Mouse (Mus musculus) neural tube, embryonic 11.5 days (tissue): Measurements from ENCODE around the gene Ppp1r1a. TPM values are rescaled to one million over a fixed set of nuclear protein-coding genes. Genes with fewer than 3 reads are reported as not detected.

Experiments used
- ATAC-seq: fragments of 200-750 bp; cut with Nextera tagmentation; 2 replicates; pipeline ENCODE4 v1.8.0; 2017; ENCODE audit warnings: moderate number of reproducible peaks, mild to moderate bottlenecking, moderate TSS enrichment, moderate library complexity; ENCODE audit not compliant: insufficient read depth, low FRiP score, low TSS enrichment
- DNase-seq: peaks from one replicate; pipeline ENCODE4 v3.0.0-alpha.2; 2015; ENCODE audit warnings: low spot score
- H3K27ac ChIP-seq: fragments of 300-500 bp; sonication (generic); 2 replicates; pipeline ENCODE4 v1.5.1; 2014; ENCODE audit warnings: low read depth, mild to moderate bottlenecking, low read length
- H3K27me3 ChIP-seq: fragments of 300-500 bp; sonication (generic); 2 replicates; pipeline ENCODE4 v1.6.1; 2014; ENCODE audit warnings: mild to moderate bottlenecking, low read length, mixed read lengths; ENCODE audit not compliant: control insufficient read depth, insufficient read depth
- H3K36me3 ChIP-seq: fragments of 300-500 bp; sonication (generic); 2 replicates; pipeline ENCODE4 v1.6.1; 2014; ENCODE audit warnings: mild to moderate bottlenecking, low read length, moderate library complexity, mixed read lengths; ENCODE audit not compliant: control insufficient read depth, insufficient read depth
- H3K4me1 ChIP-seq: fragments of 300-500 bp; sonication (generic); 2 replicates; pipeline ENCODE4 v1.6.1; 2014; ENCODE audit warnings: low read length, mixed read lengths; ENCODE audit not compliant: control insufficient read depth, insufficient read depth
- H3K4me2 ChIP-seq: fragments of 300-500 bp; sonication (generic); 2 replicates; pipeline ENCODE4 v1.6.1; 2014; ENCODE audit warnings: low read depth, mild to moderate bottlenecking, moderate library complexity
- H3K4me3 ChIP-seq: fragments of 300-500 bp; sonication (generic); 2 replicates; pipeline ENCODE4 v1.5.1; 2014; ENCODE audit warnings: low read depth, low read length
- H3K9ac ChIP-seq: fragments of 300-500 bp; sonication (generic); 2 replicates; pipeline ENCODE4 v1.6.1; 2014; ENCODE audit warnings: mild to moderate bottlenecking, low read length
- H3K9me3 ChIP-seq: fragments of 300-500 bp; sonication (generic); 2 replicates; pipeline ENCODE4 v1.6.1; 2016; ENCODE audit warnings: low read length; ENCODE audit not compliant: control insufficient read depth
- WGBS: fragments of 180-500 bp; shearing (Covaris S2); extraction: QIAGEN DNeasy Blood & Tissue Kit; methylation state at CpG from one replicate; pipeline ENCODE4 v1.1.7; 2014; 5-methylcytosine and 5-hydroxymethylcytosine counted together
- polyA plus RNA-seq: library from polyadenylated mRNA; unstranded; fragments of >200 nt; fragmentation: Nextera tagmentation; extraction: Ambion mirVana; gene quantifications from 2 replicates; pipeline ENCODE4 v1.2.1, GENCODE M21; 2014

Ppp1r1a gene
- polyA plus RNA-seq, 1 experiment from 2014 or later = 34.7 TPM

DNA sequence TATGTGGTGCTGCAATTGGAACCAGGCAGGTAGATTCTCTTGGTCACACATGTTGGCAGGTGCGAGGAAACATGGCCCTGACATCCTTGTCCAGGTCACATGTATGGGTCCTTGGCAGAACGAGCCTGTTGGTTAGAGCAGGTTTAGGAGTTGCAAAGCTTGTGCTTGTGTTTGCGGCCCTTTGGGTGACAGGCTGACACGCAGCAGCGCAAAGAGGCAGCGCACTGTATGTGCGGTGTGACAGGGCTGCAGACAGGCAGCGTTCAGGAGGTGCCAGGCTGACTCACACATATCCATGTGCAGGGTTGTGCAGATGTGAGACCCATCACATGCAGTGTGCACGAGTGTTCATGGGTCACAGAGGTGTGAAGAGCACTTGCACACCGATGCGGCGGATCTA lies 34.1 kb downstream of the Ppp1r1a start:
- H3K4me1 ChIP-seq = 0 out of 2 replicates have a peak, but pooled peaks cover 4% of the 10 kb centered on the region
- H3K36me3 ChIP-seq = no peaks in the 10 kb centered on the region
- DNase-seq (no peak), ATAC-seq (peak; percentile 21; the same call in 1 of the 2 replicates)
- H3K4me2 ChIP-seq = peak overlapping the region; percentile 93
- 0 out of 2 replicates have a peak, but pooled peaks cover 2% of the 10 kb centered on the region for H3K27me3 ChIP-seq
- H3K9ac ChIP-seq = peak overlapping the region; percentile 72
- 46% methylated on average over 12 of the region's 12 CpGs for WGBS
- no peaks in the 10 kb centered on the region for H3K9me3 ChIP-seq
- H3K27ac ChIP-seq = no peak overlapping the region
- H3K4me3 ChIP-seq = peak overlapping the region; percentile 58

DNA sequence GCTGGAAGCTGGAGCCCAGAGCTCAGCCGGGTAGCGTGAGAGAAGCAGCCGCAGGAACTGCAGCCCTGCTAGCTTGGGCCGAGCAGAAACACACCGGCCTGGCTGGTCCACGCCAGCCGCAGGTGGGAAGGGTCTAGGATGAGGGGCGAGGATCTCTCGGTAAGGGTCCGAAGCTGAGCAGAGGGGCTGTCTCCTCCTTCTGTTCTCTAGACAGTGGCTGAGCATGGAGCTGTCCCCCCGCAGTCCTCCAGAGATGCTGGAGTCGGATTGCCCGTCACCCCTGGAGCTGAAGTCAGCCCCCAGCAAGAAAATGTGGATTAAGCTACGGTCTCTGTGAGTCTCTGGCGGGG lies 34.6 kb downstream of the Ppp1r1a start:
- Histone ChIP-seq H3K4me3 (peak overlapping the region; percentile 58), H3K27me3 (0 out of 2 replicates have a peak, but pooled peaks cover 2% of the 10 kb centered on the region), H3K4me1 (0 out of 2 replicates have a peak, but pooled peaks cover 4% of the 10 kb centered on the region), H3K27ac (no peak overlapping the region), H3K4me2 (peak overlapping the region; percentile 93), H3K9me3 (no peaks in the 10 kb centered on the region), H3K9ac (peak overlapping the region; percentile 72), H3K36me3 (no peaks in the 10 kb centered on the region)
- under 1% methylated on average over 15 of the region's 15 CpGs for WGBS
- DNase-seq (no peak), ATAC-seq (peak; percentile 75)

DNA sequence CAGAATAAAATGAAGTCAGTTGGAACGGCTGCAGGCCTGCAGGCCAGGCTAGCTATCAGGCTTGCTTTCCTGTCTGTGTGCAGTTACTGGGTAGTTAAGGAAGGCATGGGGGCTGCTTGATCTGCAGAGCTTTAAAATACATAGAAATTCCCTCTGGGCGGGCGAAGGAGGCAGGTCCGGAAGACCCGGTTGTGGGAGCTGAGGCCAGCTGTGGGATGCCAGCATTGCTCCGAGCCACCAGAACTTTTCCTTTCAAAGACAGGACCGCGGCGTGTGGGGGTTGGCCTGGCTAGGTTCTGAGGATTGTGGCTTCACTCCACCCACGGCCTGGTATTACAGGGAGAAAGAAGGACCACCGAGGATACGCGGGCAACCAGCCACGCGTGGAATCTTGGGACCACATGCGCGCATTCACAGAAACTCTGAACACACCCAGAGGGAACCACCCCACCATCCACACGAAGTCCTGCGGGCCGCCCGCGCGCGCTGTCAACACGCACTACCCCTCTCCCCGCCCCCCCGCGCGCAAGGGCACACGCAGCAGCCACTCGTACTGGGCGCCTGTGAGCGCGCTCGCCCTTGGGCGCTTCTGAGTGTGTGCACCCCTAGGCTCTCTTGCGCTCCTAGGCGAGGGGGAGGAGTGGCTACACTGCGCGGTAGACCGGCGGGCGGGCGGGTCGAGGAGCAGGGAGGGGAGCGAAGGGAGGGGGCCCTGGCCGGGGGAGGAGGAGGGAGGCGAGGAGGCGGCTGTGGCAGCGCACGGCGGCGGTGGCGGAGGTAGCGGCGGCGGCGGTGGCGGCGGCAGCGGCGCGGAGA lies 35.2 kb downstream of the Ppp1r1a start, which contains the start of gene Pde1b:
Gene Pde1b, plus strand, starts transcription at position 600 of the 816 bp plus-strand sequence.
- Histone ChIP-seq H3K4me1 (0 out of 2 replicates have a peak, but pooled peaks cover 4% of the 10 kb centered on the region), H3K4me3 (peak within 1 kb of the TSS; percentile 58), H3K4me2 (peak within 1 kb of the TSS; percentile 93), H3K27ac (no peak within 1 kb of the TSS), H3K27me3 (0 out of 2 replicates have a peak, but pooled peaks cover 2% of the 10 kb centered on the region), H3K9me3 (no peaks in the 10 kb centered on the region), H3K36me3 (no peaks in the 10 kb centered on the region), H3K9ac (peak within 1 kb of the TSS; percentile 72)
- WGBS = under 1% methylated on average over 47 of the region's 63 CpGs
- DNase-seq (peak; percentile 77), ATAC-seq (peak; percentile 86)

DNA sequence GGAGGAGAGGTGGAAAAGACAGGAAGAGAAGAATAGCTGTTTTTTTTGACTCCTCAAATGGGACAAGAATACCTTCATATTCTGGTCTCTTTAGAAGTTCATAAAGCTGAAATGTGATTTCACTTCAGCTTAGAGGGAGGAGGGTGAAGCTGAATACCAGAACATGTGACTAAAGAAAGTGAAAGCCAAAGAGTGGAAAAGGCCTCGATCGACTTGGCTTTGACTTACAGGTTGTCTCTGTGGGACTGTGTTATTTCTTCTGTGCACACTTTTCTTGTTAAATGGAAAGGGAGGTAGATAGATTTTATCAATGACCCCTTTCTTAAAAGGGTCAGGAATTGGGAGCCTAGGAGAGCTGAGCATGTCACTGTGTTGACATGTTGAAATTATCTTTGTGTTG lies 36.6 kb downstream of the Ppp1r1a start:
- no peaks in the 10 kb centered on the region for H3K36me3 ChIP-seq
- H3K4me1 ChIP-seq = 0 out of 2 replicates have a peak, but pooled peaks cover 4% of the 10 kb centered on the region
- H3K27me3 ChIP-seq = 0 out of 2 replicates have a peak, but pooled peaks cover 2% of the 10 kb centered on the region
- H3K4me2 ChIP-seq = no peak overlapping the region
- H3K27ac ChIP-seq = no peak overlapping the region
- ATAC-seq (no peak), DNase-seq (no peak)
- WGBS = 89% methylated on average over 2 of the region's 2 CpGs
- no peak overlapping the region for H3K9ac ChIP-seq
- H3K4me3 ChIP-seq = no peak overlapping the region
- no peaks in the 10 kb centered on the region for H3K9me3 ChIP-seq

DNA sequence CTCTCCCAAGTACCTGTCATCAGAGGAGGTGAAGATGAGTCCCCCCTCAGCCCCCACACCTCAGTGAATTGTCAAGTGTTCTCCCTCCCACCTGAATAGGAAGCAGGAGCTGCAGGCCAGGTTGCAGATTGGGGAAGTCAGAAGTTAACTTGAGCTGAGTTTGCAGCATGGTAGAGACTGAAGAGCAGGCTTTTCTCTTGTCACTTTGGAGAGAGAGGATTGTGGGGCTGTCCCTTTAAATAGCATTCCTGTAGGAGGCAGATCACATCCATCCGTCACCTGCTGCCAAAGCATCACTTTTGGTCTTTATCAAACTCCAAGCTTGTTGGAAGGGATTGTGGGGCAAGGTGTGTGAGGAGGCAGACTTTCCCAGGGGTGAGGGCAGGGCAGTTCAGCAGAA lies 37.1 kb downstream of the Ppp1r1a start:
- WGBS = 48% methylated on average over 1 of the region's 1 CpGs
- H3K4me2 ChIP-seq = no peak overlapping the region
- no peak overlapping the region for H3K4me3 ChIP-seq
- H3K27ac ChIP-seq = no peak overlapping the region
- no peak for ATAC-seq
- H3K36me3 ChIP-seq = no peaks in the 10 kb centered on the region
- no peaks in the 10 kb centered on the region for H3K9me3 ChIP-seq
- 0 out of 2 replicates have a peak, but pooled peaks cover 2% of the 10 kb centered on the region for H3K27me3 ChIP-seq
- H3K4me1 ChIP-seq = 0 out of 2 replicates have a peak, but pooled peaks cover 4% of the 10 kb centered on the region
- no peak for DNase-seq
- no peak overlapping the region for H3K9ac ChIP-seq

DNA sequence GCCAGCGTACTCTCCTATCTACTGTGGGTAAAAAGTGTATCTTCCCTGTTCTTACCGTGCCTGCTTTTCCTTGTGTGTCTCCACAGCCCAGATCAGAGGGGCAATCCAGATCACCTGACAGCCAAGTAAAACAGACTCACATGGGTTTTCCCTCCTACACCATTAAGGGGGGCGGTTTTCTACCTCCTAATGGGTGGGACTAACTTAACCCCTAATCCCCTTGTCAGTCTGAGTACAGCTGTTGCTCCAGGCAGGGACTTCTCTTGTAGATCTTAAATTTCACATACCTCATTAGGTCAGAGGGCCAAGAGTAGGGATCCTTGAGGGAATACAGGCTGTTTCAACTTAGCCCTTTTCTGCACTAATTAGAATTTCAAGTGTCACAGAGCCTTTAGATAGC lies 39.6 kb downstream of the Ppp1r1a start:
- Histone ChIP-seq H3K9ac (no peak overlapping the region), H3K27me3 (no peaks in the 10 kb centered on the region), H3K27ac (no peak overlapping the region), H3K4me3 (no peak overlapping the region), H3K9me3 (no peaks in the 10 kb centered on the region), H3K36me3 (no peaks in the 10 kb centered on the region), H3K4me2 (no peak overlapping the region), H3K4me1 (no peaks in the 10 kb centered on the region)
- WGBS = 32% methylated on average over 3 of the region's 3 CpGs
- no peak for DNase-seq
- no peak for ATAC-seq

DNA sequence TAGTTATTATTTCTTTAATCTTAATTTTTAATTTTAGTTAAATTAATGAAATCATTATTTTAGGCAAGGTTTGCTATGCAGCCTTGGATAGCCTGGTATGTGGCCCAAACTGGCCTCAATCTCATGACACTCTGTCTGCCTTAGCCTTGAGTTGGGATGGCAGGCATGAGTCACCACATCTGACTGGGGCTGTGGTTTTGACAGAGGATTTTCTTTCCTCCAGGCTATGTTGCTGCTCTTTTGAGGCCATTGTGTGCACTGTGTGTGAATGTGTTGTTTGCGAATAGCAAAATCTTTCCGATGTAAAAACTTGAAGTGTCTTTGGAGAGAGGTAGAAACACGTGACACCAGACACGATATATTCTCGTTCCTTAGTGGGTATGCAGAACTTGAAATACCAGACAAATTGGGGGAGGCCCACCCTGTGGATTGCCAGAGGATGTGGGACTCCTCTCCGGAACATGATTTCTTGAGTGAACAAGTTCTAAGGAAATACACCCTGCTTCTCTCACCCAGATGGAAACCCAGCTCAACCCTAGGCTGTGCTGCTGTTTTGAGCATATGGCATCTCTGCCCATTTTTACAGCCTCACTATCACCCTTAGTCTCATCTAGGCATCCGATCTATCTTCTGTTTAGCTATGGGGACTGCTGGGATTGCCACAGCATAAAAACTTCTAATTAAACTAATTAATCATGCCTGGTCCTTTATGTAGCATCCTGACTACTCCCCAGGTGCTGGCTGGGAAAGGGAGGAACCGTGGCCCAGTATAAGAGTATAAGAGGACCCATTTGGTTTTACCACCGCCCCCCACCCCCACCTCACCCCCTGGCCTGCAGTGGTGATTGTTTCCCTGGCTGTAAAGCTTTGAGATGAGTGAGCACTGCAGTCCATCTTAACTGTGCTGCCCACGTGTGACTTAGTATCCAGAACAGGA lies 41.3 kb downstream of the Ppp1r1a start:
- Histone ChIP-seq H3K9ac (no peak overlapping the region), H3K4me2 (no peak overlapping the region), H3K27me3 (no peaks in the 10 kb centered on the region), H3K4me3 (no peak overlapping the region), H3K27ac (no peak overlapping the region), H3K4me1 (no peaks in the 10 kb centered on the region), H3K9me3 (no peaks in the 10 kb centered on the region), H3K36me3 (no peaks in the 10 kb centered on the region)
- WGBS = 59% methylated on average over 10 of the region's 10 CpGs
- ATAC-seq (no peak), DNase-seq (no peak)

DNA sequence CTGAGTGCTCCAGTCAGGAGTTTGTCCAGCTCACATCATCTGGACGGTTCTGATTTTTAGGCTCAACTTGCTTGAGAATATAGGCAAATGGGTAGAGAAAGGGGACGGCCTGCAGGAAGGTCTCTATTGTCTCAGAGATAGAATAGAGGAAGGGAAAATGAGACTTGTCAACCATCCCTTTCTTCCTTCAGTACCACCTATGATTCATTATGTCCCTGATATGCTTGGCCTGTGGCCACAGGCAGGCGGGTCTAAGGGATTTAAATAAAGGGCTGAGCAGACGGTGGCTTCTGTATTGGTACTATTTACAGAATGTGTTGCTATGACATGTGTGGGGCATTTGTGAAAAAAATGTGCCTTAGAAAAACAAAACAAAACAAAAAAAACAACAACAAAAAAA lies 49.5 kb downstream of the Ppp1r1a start:
- Histone ChIP-seq H3K4me3 (no peak overlapping the region), H3K27ac (no peak overlapping the region), H3K27me3 (no peaks in the 10 kb centered on the region), H3K36me3 (no peaks in the 10 kb centered on the region), H3K4me2 (no peak overlapping the region), H3K9ac (no peak overlapping the region), H3K9me3 (no peaks in the 10 kb centered on the region), H3K4me1 (no peaks in the 10 kb centered on the region)
- WGBS = 69% methylated on average over 4 of the region's 4 CpGs
- ATAC-seq (no peak), DNase-seq (no peak)
